Mouse (Mus musculus) embryonic facial prominence, embryonic 11.5 days (tissue): ENCODE data around the gene Lamb2. TPM values are rescaled to one million over a fixed set of nuclear protein-coding genes. Genes with fewer than 3 reads are reported as not detected.

Experiments
- polyA plus RNA-seq: library from polyadenylated mRNA; unstranded; fragments of >200 nt; fragmentation: Nextera tagmentation; extraction: Ambion mirVana; gene quantifications from 2 replicates; pipeline ENCODE4 v1.2.1, GENCODE M21; 2014

Gene Lamb2
- polyA plus RNA-seq, 1 experiment from 2014 or later, result 15.4 TPM

Other genes starting within 250 kb of the Lamb2 start
- 44.5 and 49.8 TPM in 2 replicates for gene Dag1, start 215.8 kb upstream of the Lamb2 start, polyA plus RNA-seq
- 48.4 TPM in 2 replicates for gene Nicn1, start 189.3 kb upstream of the Lamb2 start, polyA plus RNA-seq
- gene Amt, start 182.9 kb upstream of the Lamb2 start, polyA plus RNA-seq, result 14.6 and 16.4 TPM in 2 replicates
- gene Rhoa, start 173.6 kb upstream of the Lamb2 start, polyA plus RNA-seq, result 282 and 303 TPM in 2 replicates
- 20.6 and 25.4 TPM in 2 replicates for gene Tcta, start 173.6 kb upstream of the Lamb2 start, polyA plus RNA-seq
- 888 and 899 TPM in 2 replicates for gene Gpx1, start 140.8 kb upstream of the Lamb2 start, polyA plus RNA-seq
- 128 and 149 TPM in 2 replicates for gene Usp4, start 131.9 kb upstream of the Lamb2 start, polyA plus RNA-seq
- 0.59 and 0.76 TPM in 2 replicates for gene 1700102P08Rik, start 86.9 kb upstream of the Lamb2 start, polyA plus RNA-seq
- gene Ccdc36, start 51.3 kb upstream of the Lamb2 start, polyA plus RNA-seq, result 1.5 and 1.7 TPM in 2 replicates
- not detected in 2 replicates for gene BC048562, start 43.3 kb upstream of the Lamb2 start, polyA plus RNA-seq
- 49.1 and 63.2 TPM in 2 replicates for gene Ccdc71, start 19.2 kb upstream of the Lamb2 start, polyA plus RNA-seq
- gene Klhdc8b, start 18.2 kb upstream of the Lamb2 start, polyA plus RNA-seq, result 19.0 and 22.4 TPM in 2 replicates
- gene Usp19, start 10.9 kb downstream of the Lamb2 start, polyA plus RNA-seq, result 52.5 and 59.2 TPM in 2 replicates
- 130 and 138 TPM in 2 replicates for gene Qars, start 28.0 kb downstream of the Lamb2 start, polyA plus RNA-seq
- gene Qrich1, start 37.1 kb downstream of the Lamb2 start, polyA plus RNA-seq, result 165 and 168 TPM in 2 replicates
- 242 and 248 TPM in 2 replicates for gene Impdh2, start 80.5 kb downstream of the Lamb2 start, polyA plus RNA-seq
- gene Ndufaf3, start 87.7 kb downstream of the Lamb2 start, polyA plus RNA-seq, result 48.4 and 49.0 TPM in 2 replicates
- gene Dalrd3, start 90.2 kb downstream of the Lamb2 start, polyA plus RNA-seq, result 167 and 185 TPM in 2 replicates
- gene Wdr6, start 99.0 kb downstream of the Lamb2 start, polyA plus RNA-seq, result 118 and 130 TPM in 2 replicates
- gene P4htm, start 117.9 kb downstream of the Lamb2 start, polyA plus RNA-seq, result 6.4 and 8.1 TPM in 2 replicates
- 44.1 and 48.4 TPM in 2 replicates for gene Arih2, start 169.7 kb downstream of the Lamb2 start, polyA plus RNA-seq
- gene Slc25a20, start 182.4 kb downstream of the Lamb2 start, polyA plus RNA-seq, result 30.8 and 34.5 TPM in 2 replicates
- gene Prkar2a, start 209.6 kb downstream of the Lamb2 start, polyA plus RNA-seq, result 36.2 and 37.9 TPM in 2 replicates